Mouse (Mus musculus): ENCODE results near the gene Ercc5.

Ercc5 gene

DNA sequence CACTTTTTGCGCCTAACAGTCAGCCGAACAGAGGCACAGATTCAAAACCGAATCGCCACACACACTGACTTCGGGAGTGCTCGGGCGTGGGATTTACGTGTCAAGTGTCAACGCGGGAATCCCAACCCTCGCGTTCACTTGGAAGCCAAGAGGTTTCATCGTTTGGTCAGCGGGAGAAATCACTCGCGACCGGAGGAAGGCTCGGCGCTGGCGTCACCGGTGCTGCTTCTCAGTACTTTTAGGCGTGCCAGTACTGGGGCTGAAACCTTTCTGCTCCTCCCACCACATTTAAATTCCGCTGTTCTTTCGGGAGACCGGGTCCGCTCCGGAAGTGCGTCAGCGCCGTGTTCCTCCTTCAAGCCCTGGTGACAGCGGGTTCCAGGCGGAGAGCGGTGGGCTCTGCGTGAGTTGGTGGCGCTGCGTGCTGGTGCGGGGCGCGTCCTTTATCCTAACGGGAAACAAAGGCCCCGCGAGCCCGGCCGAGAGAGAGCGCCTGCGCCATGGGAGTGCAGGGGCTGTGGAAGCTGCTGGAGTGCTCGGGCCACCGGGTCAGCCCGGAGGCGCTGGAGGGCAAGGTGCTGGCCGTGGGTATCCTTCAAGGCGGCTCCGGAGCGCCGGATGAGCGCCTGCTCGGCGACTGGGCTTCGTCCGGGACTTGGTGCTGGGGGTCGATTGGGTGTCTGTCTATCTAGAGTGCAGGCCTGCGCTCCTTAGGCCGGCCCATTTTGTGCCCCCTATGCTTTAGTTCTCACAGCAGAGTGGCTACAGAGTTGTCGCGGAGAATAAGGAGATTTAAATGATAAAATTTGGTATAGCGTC lies at the start of gene Ercc5:
Gene Ercc5, plus strand, starts transcription at position 182 of the 819 bp plus-strand sequence.
- peak; percentile 83 for DNase-seq (ENCODE audit: low read depth, low spot score)

DNA sequence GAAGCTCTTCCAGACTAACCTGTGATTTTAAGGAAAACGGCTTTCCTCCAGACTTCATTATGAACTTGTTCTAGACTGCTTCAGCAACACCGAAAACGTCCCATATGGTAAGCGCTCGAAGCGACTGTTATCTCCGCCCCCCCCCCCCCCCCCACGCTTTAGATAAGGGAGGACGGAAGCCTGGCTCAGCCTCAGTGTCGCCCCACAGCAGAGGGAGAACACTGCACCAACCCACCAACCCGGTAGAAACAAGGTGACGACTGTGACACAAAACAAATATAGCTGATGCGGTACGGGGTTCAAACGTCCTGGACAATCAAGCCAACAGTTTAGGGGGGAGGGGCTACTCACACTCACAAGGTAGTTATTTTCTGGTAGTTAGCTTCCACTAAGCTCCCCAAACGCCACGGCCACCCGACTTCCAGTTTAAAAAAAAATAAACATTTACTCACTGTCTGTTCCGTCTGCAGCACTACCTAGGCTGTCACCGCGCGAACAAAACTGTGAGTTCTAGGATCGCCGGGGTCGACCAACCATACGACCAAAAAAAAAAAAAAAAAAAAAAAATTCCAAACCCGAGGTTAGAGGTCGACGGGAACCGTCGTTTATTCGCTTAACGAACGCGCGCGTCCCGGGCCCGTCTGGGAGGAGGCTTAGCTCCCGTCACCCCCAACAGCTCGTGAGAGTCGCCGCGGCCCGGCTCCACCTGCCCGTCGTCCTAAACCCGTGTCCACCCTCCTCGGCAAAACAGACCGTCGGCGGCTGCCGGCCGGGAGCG lies 45.9 kb upstream of the Ercc5 start:
- DNase-seq (ENCODE audit: low read depth, low spot score): no peak

DNA sequence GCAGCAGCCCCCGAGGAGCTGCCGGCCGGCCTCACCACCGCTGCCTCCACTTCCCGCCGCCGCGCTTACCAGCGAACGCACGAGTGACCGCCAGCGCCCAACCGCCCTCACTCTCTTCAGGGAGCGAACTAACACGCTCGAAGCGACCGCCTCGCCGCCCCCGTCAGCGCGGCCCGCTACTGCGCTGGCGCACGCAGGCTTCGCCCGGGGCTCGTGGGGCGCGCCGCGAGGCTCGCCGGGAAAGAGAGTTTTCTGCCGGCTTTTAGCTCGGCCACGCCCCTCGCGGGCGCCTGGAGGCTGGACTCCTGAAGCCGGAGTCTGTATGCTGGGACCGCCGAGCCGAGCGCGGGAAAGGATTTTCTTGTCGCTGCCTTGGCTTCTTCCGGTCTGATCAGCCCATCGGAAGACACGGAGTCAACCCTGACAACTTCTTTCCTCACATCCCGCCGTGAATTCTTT lies 45.3 kb upstream of the Ercc5 start, which contains the start of gene Tex30:
Gene Tex30, minus strand, starts transcription at position 183 of the 459 bp plus-strand sequence.
- peak; percentile 84 for DNase-seq (ENCODE audit: low read depth, low spot score)

DNA sequence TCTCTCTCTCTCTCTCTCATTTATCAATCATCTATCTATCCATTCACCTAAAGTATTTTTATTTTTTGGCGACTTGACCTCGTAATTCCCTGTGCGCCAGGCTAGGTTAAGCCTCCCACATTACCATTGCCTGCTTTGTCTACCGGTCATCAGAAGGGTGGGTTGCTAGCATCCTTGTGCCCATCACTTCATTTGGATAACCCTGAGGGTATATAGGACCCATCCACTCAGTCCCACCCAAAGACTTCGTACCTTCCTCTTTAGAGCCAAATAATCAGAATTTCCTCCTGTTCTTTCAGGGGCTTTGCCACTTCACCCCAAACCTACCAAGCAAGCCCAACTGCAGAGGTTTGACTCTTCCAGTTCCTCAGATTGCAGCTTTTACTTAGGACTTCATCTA lies 44.6 kb upstream of the Ercc5 start:
- DNase-seq (ENCODE audit: low read depth, low spot score): no peak

DNA sequence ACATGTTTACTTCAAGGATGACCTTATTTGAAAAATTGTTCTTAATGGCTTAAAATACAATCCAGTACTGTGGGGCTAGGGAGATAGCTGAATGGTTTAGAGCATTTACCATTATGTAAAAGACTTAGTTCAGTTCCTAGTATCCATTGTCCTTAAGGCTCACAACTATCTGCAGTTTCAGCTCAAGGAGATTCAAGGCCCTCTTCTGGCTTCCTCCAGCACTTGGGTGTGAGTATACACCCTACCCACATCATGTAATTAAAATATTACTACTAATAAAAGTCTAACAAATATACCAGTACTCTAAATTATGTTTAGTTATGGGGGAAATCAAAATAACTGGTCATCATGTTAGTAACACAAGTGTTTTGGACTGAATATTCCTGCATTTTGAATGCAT lies 30.0 kb upstream of the Ercc5 start:
- no peak for DNase-seq (ENCODE audit: low read depth, low spot score)

DNA sequence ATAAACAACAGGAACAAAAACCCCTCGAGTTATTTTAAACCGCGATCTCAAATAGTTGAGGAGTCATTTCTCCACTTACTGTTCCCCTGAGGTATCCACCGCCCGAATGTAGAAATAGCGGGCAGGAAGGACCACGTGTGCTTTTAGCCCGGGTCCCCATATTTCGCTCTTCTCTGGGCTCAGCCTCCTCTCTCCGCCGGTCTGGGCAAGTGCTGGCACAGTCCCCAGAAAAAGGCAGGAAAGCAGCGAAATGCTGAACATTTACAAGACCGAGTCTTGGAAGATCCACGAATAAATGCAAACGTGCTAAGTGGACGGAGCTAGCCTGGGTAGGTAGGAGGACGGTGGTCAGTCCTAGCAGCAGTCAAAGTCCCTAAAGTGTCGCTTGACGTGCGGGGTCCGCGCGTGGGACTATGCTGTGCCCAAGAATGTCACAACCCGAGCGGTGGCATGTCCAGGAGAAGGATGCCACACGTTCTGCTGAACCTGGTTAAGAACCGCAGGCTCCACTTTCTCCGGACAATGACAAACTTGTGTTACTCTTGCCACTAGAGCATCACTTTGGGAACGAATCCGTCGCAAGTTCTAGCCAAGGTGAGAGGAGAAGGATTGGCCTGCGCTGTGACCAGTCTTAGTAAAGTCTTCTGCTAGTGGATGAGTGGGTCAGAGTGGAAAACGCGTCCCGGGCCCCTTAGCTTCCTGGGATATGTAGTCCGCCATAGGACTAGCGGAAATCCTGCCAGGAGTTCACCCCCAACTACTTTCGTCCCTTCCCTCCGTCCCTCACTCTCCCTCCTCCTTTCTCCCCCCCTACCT lies 29.1 kb upstream of the Ercc5 start, which contains the start of the genes Kdelc1 and Bivm:
Gene Kdelc1, minus strand, starts transcription at position 570 of the 816 bp plus-strand sequence.
Gene Bivm, plus strand, starts transcription at position 719 of the 816 bp plus-strand sequence.
- DNase-seq (ENCODE audit: low read depth, low spot score): peak; percentile 93

DNA sequence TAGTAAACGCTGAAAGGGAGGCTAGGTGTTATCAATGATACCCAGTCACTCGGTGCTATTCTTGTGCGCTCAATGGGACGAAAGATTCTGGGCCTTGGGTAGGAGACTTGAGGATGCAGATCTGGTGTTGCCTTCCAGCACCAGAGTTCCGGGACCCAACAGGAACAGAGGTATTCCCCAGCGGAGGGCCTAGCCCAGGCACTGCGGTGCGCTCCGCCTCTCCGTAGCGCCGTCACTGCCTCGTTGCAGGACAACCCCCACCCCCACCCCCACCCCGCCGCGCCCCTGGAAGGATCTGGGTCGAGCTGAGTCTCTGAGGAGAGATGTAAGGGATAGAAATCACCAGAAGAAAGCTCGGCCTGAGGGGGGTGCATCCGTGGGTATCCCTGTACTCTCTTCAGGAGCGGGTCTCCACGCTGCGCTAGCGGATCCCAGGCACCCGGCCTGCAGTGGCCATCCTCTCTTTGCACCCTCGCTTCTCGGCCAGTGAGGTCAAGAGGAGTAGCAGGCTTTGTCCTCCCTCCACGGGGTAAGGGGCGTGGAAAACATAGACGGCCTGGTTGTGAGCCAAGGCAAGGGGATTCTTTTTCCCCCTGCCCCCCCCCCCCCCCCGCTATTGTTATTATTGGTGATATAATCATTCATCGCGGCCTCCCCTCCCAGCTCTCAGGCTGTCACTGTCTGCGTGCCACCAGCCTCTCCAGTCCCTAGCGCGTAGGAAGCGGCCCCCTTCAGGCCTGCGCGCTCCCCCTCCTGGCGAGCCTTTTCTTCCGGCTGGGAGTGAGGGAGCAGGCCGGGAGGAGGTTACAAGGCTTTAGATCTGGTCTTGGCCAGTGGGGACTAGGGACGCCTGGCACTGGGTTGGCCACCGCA lies 28.1 kb upstream of the Ercc5 start:
- peak; percentile 62 for DNase-seq (ENCODE audit: low read depth, low spot score)

DNA sequence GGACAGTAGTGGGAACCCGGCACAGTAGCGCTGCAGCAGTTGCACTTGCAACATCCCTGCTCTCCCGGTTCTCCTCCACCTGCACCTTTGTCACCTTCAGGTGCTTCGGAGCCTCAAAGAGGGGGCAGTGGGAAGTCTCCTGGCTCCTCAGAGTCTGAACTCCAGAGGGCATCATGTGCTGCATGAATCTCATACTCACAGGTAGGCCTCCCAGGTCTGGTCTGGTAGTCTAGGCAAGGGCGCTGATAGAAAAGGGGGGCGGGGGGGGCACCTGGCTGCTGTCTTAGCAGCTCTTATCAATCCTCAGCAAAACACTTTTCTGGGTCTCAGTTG lies 27.5 kb upstream of the Ercc5 start:
- no peak for DNase-seq (ENCODE audit: low read depth, low spot score)

DNA sequence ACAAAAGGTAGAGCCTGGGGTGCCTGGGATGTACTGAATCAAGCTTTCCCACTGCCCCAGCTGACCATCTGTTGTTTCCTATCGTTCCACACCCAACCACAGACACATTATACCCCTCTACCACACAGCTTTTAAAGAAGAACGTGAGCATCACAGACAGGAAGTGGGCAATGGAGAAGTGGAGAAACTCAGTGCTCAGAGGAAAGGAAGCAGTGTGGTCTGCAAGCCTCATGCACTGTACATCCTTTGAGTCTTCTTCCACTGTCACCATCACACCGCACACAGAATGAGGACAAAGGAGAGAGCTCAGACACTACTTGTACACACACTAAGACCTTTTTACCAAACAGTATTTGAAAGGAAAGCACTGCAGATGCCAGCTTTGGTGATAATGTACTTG lies 25.3 kb upstream of the Ercc5 start:
- no peak for DNase-seq (ENCODE audit: low read depth, low spot score)

DNA sequence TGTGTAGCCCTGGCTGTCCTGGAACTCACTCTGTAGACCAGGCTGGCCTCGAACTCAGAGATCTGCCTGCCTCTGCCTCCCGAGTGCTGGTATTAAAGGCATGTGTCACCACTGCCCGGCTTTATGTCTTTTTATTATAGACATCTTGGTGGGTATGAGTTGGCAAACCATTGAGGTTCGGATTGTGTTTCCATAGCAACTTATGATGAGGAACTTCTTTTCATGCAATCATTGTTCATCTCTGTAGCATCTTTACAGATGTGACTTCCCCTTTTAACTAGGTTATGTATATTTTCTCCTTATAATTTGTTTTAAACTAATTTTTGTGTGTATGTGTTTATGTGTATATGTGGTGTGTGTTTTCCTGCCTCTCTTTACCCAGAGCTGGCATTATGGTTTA lies 22.0 kb upstream of the Ercc5 start:
- DNase-seq (ENCODE audit: low read depth, low spot score): no peak

DNA sequence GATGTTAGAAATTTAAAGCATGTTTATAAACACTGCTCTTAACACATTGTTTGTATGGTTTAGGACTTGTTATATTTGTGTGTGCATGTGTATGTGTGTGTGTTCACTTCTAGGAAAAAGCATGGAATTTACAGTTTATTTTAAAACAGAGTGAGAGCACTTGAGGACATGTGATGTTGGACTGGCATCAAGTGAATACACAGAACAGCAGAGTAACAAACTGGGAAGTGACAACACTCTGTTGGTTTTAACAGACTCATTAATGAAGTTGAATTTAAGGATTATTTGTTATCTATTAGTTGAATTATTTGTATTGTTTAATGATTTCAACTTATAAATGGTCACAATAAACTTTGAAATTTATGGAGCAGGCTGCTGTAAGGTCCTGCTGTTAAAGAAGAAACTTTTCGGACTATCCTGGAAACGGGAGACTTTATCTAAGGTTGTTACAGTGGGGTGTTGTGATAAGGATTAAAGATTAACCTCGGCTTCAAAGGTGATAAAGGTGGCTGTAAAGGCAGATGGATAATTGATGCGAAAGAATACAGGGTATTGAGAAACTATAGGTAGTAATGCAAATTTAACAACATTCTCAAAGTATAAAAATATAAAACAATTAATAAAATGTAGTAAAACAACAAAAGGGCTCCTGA lies 17.5 kb upstream of the Ercc5 start:
- no peak for DNase-seq (ENCODE audit: low read depth, low spot score)

DNA sequence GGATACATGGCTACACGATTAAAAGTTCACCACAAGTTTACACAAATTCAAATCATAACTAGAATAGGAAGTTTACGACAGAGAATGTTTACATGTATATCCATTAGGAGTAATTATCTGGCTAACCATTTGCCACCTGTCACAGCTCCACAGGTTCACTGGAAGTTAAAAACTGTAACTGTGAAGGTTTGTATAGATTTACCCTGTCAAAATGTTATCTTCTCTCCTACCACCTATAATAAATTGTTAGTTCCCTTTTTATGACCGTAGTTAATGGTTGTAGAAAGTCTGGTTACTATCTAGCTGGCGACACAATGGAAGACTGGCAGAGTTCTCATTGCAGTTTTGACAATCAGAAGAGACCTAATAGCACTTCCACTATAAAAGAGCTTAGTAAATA lies 7.3 kb upstream of the Ercc5 start:
- DNase-seq (ENCODE audit: low read depth, low spot score): no peak

DNA sequence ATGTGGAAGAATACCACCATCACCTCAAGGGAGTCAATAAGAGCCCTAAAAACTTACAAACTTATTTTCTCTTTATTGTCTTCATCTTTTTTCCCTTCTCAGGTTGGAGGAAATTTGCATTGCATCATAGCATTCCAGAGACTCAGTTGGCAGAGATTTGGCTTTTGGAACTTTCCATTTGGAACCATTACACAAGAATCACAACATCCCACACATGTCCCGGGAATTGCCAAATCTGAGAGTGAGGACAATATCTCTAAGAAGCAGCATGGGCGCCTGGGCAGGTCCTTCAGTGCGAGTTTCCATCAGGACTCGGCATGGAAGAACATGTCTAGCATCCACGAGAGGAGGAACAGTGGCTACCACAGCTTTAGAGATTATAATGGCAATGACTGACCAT lies 4.8 kb upstream of the Ercc5 start:
- DNase-seq (ENCODE audit: low read depth, low spot score): no peak

DNA sequence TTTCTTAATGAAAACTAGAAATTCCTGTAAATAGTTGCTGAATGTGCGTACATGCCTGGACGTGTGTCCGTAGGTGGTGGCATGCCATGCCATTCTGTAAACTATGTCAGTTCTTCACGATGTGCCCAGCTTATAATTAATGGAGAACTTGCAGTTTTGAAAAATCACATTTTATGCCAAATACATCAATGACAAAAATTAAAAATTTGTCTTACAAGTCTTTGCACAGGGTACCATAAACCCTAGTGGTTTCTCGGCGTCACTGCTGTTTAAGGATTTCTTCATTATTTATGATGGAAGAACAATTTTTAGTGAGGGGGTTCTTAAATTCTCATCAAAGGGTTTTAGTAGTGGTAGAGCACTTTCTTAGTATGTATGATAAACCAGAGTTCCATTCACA lies 1.2 kb downstream of the Ercc5 start:
- DNase-seq (ENCODE audit: low read depth, low spot score): no peak

DNA sequence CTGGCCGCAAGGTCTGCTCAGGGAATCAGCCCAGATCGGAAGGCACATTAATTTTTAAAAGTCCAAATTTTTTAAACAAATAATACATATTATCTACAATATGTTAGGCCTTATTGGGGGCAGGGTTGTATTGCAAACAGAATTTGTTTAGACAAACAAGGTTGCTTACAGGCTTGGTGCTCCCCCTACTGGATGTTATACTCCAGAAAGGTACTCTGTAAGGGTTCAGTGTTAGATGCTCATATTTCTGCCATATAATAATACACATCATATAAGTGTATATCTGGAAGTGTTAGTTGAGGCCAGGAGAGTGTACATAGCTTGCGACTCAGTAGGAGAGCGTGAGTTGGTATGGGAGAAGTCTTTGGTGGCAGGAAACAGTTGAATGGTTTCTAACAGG lies 7.7 kb downstream of the Ercc5 start:
- DNase-seq (ENCODE audit: low read depth, low spot score): no peak

DNA sequence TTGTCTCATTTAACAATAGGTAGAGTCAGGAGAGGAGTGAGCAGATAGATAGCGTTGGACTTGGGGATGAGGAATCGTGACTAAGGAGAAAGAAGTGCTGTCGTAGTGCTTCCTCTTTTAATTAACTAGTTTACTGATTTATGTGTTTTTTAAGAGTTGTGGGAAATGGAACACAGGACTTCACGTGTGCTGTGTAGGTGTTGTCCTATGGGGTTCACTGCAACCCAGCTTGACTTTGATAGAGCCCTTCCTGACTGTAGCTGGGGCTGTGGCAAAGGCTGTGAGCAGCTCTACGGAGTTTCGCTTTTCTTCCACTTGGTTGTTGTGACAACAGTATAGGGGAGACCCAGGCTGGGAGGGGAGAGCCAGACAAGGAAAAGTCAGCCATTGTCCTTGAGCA lies 10.8 kb downstream of the Ercc5 start:
- no peak for DNase-seq (ENCODE audit: low read depth, low spot score)

DNA sequence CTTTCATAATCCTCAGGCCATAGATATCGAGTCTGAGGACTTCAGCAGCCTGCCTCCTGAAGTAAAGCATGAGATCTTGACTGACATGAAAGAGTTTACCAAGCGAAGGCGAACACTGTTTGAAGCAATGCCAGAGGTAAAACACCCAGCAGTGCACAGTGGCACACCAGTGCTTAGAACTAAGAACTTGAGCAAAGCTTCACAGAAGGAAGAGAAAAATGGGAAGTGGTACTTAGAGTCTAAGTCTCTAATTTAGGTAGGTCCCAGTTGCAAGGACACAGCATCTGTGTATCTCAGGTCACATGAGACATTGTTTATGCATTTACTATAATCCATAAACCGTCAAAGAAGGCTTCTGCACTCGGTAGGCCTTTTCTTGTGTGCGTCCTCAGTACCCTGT lies 14.3 kb downstream of the Ercc5 start:
- no peak for DNase-seq (ENCODE audit: low read depth, low spot score)

DNA sequence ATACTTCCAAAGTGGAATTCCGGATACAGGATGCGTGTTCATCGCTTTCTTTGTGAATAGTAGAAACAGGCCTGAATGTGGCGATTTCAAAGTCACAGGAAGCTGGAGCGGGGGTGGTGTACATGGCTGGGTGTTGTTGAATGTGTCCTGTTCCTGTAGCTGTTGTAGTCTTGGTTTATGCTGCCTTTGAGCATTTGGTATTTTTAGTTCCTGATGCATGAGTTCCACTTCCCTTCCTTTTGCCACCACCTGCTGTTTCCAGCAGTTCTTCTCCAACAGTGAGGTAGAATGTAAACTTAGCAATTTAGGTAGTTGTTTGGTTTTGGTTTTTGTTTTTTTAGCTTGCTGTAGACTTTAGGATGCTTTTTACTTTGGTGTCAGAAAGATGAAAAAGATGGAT lies 14.8 kb downstream of the Ercc5 start:
- DNase-seq (ENCODE audit: low read depth, low spot score): no peak

DNA sequence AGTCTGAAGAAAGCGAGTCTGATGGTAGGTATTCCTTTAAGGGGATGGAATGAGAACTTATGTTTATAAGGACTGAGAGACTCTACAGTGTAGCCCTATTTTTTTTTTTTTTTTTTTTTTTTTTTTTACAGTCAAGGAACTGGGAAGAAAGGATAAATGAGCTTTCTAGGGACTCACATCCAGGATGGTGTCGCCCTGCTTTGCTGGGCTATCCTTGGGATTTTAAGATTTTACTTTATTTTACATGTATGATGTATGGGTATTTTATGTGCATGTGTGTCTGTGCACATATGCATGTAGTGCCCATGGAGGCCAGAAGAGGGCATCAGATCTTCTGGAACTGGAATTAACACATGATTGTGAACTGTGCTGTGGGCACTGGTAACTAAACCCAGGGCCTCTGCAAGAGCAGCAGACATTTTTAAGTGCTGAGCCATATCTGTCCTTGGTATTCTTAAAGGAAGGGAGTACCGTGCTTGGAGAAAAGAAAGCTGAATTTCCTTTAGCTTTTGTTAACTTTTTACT lies 20.4 kb downstream of the Ercc5 start:
- no peak for DNase-seq (ENCODE audit: low read depth, low spot score)

DNA sequence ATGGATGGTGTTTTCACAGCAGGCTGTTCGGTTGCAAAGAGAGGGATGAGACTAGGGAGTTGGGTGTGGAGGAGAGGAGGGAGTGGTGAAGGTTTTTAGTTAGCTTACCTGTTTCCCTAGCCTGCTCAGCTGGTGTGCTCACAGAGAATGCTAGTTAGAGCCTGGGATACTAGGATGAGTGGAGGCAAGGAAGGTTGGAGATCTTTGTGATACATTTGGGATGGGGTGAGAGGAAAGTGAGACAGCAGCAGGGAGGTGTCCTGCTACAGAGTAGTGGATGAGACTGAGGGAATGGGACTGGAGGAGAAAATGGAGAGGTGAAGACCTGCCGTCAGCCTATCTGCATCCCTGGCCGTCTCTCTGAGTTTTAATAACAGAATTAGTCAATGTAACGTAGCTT lies 25.1 kb downstream of the Ercc5 start:
- no peak for DNase-seq (ENCODE audit: low read depth, low spot score)

Measured in skeletal muscle tissue, adult 2 months (tissue).